Mouse (Mus musculus) testis, adult 10 weeks (tissue): ENCODE measurements around the gene Six6. TPM values are rescaled to one million over a fixed set of nuclear protein-coding genes. Genes with fewer than 3 reads are reported as not detected.

ENCODE experiments used
- polyA plus RNA-seq: library from polyadenylated mRNA; stranded (reverse); fragments of 350-450 nt; fragmentation: Illumina TruSeq; extraction: RNeasy Lipid Tissue Mini Kit (QIAGEN cat#74804); gene quantifications from one replicate; pipeline ENCODE4 v1.2.3, GENCODE M21; 2014; ENCODE audit warnings: low read depth, low replicate concordance

The Six6 gene
- not detected for polyA plus RNA-seq

DNA sequence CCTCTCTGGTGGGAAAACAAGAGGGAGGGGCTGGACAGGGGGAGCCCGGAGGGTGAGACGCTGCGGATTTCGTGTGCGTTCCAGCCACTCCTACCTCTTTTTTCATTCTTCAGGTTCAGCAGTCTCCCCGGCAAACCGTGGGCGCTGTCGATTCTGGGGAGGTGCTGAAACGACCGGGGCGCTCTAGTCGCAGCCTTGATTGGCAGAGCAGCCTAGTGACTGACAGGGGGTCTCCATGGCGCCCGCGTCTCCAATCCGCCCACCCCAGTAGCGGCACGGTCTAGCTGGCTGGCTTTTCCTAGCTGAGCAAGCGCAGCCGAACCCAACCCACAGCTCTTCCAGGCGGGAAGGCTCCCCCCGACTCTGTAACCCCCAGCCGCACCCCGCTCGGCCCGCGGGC is at the start of gene Six6:
Gene Six6, plus strand, starts transcription at position 277 of the 400 bp plus-strand sequence.

DNA sequence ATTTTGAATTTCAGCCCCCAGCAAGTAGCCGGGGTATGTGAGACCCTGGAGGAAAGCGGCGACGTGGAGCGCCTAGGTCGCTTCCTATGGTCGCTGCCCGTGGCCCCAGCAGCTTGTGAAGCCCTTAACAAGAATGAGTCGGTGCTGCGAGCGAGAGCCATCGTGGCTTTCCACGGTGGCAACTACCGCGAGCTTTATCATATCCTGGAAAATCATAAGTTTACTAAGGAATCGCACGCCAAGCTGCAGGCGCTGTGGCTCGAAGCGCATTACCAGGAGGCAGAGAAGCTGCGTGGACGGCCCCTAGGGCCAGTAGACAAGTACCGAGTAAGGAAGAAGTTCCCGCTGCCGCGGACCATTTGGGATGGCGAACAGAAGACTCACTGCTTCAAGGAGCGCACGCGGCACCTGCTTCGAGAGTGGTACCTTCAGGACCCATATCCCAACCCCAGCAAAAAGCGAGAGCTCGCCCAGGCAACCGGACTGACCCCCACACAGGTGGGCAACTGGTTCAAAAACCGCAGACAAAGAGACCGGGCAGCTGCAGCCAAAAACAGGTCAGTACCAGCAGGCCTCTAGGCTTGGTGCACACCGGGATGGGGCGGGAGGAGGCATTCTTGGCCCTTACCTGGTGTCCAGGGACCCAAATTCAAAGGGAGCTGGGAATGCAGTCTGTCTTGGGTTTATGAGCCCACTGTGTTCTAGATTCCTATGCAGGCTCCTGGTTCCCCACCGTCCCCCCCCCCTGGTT is 554 bp downstream of the Six6 start, which contains the start of gene 4930447C04Rik:
Gene 4930447C04Rik, minus strand, starts transcription at position 704 of the 751 bp plus-strand sequence.

Other genes with a start within 250 kb of the Six6 start
- 566 TPM for gene Ppm1a, start 182.4 kb upstream of the Six6 start, polyA plus RNA-seq
- gene 4930447C04Rik, start 882 bp downstream of the Six6 start, polyA plus RNA-seq, result 146 TPM
- gene Six1, start 114.0 kb downstream of the Six6 start, polyA plus RNA-seq, result 1.2 TPM
- gene Six4, start 173.6 kb downstream of the Six6 start, polyA plus RNA-seq, result 1.1 TPM
- 11.1 TPM for gene Mnat1, start 183.8 kb downstream of the Six6 start, polyA plus RNA-seq